Mouse (Mus musculus): ENCODE data around the gene Atxn7l1. TPM values are rescaled to one million over a fixed set of nuclear protein-coding genes. Genes with fewer than 3 reads are reported as not detected.

Atxn7l1 gene
- total RNA-seq, 2 experiments from 2014 or later = 26.5 to 29.5 TPM

- no peak for DNase-seq
Measured at GRCm38 (mm10) chr12:33317792-33318530, 170.5 kb downstream of the Atxn7l1 start.

- no peak for DNase-seq
Measured at GRCm38 (mm10) chr12:33322547-33322946, 175.1 kb downstream of the Atxn7l1 start.

GRCm38 (mm10) chr12:33323821-33324220 lies 176.3 kb downstream of the Atxn7l1 start:
- no peak for DNase-seq

- DNase-seq = no peak
Measured at GRCm38 (mm10) chr12:33325424-33325823, 177.9 kb downstream of the Atxn7l1 start.

GRCm38 (mm10) chr12:33332046-33332445 lies 184.6 kb downstream of the Atxn7l1 start:
- no peak for DNase-seq

GRCm38 (mm10) chr12:33332796-33333195 lies 185.3 kb downstream of the Atxn7l1 start:
- DNase-seq = peak in 1 of 2 experiments; percentile 28

- DNase-seq = peak; percentile 88 to 90
Measured at GRCm38 (mm10) chr12:33333914-33334313, 186.4 kb downstream of the Atxn7l1 start.

GRCm38 (mm10) chr12:33334511-33334910 lies 187.0 kb downstream of the Atxn7l1 start:
- DNase-seq = peak; percentile 38 to 58

- DNase-seq = no peak
Measured at GRCm38 (mm10) chr12:33334951-33335350, 187.5 kb downstream of the Atxn7l1 start.

- DNase-seq = no peak
Measured at GRCm38 (mm10) chr12:33335410-33335809, 187.9 kb downstream of the Atxn7l1 start.

GRCm38 (mm10) chr12:33336561-33337125 lies 189.2 kb downstream of the Atxn7l1 start:
- peak in 1 of 2 experiments; percentile 30 for DNase-seq

- DNase-seq = no peak
Measured at GRCm38 (mm10) chr12:33337289-33337688, 189.8 kb downstream of the Atxn7l1 start.

GRCm38 (mm10) chr12:33338170-33338569 lies 190.7 kb downstream of the Atxn7l1 start:
- peak in 1 of 2 experiments; percentile 52 for DNase-seq

GRCm38 (mm10) chr12:33339822-33340221 lies 192.3 kb downstream of the Atxn7l1 start:
- DNase-seq = no peak

- no peak for DNase-seq
Measured at GRCm38 (mm10) chr12:33340698-33341097, 193.2 kb downstream of the Atxn7l1 start.

- DNase-seq = peak in 1 of 2 experiments; percentile 42
Measured at GRCm38 (mm10) chr12:33341351-33341892, 193.9 kb downstream of the Atxn7l1 start.

GRCm38 (mm10) chr12:33344970-33345772 lies 197.7 kb downstream of the Atxn7l1 start:
- no peak for DNase-seq

- DNase-seq = no peak
Measured at GRCm38 (mm10) chr12:33345773-33346435, 198.4 kb downstream of the Atxn7l1 start.

GRCm38 (mm10) chr12:33352671-33353070 lies 205.2 kb downstream of the Atxn7l1 start:
- DNase-seq = no peak

- DNase-seq = no peak
Measured at GRCm38 (mm10) chr12:33358345-33358744, 210.9 kb downstream of the Atxn7l1 start.

- peak in 1 of 2 experiments; percentile 15 for DNase-seq
Measured at GRCm38 (mm10) chr12:33359209-33359608, 211.7 kb downstream of the Atxn7l1 start.

Data from adrenal gland, postnatal 36 days (tissue).